Mouse (Mus musculus) testis, adult 2 months (tissue): ENCODE data around the gene Grifin. TPM values are rescaled to one million over a fixed set of nuclear protein-coding genes. Genes with fewer than 3 reads are reported as not detected.
A peak's percentile ranks its signal among the peaks of the same experiment; 100 is the strongest.

ENCODE experiments used
- H3K27ac ChIP-seq: fragments of 200-500 bp; 2 replicates; pipeline ENCODE4 v1.5.1; 2012; ENCODE audit warnings: low read depth, low read length; ENCODE audit not compliant: control insufficient read depth, insufficient read depth
- H3K27me3 ChIP-seq: fragments of 200-500 bp; 2 replicates; pipeline ENCODE4 v1.6.1; 2012; ENCODE audit warnings: mild to moderate bottlenecking, low read length, moderate library complexity; ENCODE audit not compliant: control insufficient read depth, insufficient read depth
- H3K36me3 ChIP-seq: fragments of 200-500 bp; 2 replicates; pipeline ENCODE4 v1.6.1; 2012; ENCODE audit warnings: mild to moderate bottlenecking, low read length; ENCODE audit not compliant: control insufficient read depth, insufficient read depth
- H3K4me1 ChIP-seq: fragments of 200-500 bp; 2 replicates; pipeline ENCODE4 v1.6.1; 2012; ENCODE audit warnings: low read length; ENCODE audit not compliant: control insufficient read depth, insufficient read depth
- H3K4me3 ChIP-seq: fragments of 200-500 bp; 2 replicates; pipeline ENCODE4 v1.5.1; 2012; ENCODE audit warnings: low read depth, mild to moderate bottlenecking, low read length, moderate library complexity, mixed read lengths; ENCODE audit not compliant: control insufficient read depth
- CTCF ChIP-seq: fragments of 200-500 bp; IDR thresholded peaks from 2 replicates; pipeline ENCODE4 v1.5.1; 2012; ENCODE audit warnings: low read depth, mild to moderate bottlenecking, inconsistent platforms, low read length, moderate library complexity; ENCODE audit not compliant: control insufficient read depth, insufficient read depth, insufficient replicate concordance
- POLR2A ChIP-seq: fragments of 200-500 bp; IDR thresholded peaks from 2 replicates; pipeline ENCODE4 v1.6.1; 2012; ENCODE audit warnings: low read depth, mild to moderate bottlenecking, inconsistent platforms, low read length, moderate library complexity; ENCODE audit not compliant: control insufficient read depth
- polyA plus RNA-seq: library from polyadenylated mRNA; depleted of rRNA; stranded (reverse); fragments of >200 nt; gene quantifications from 2 replicates; pipeline ENCODE4 v1.2.3, GENCODE M21; 2012

The Grifin gene
- polyA plus RNA-seq, 1 experiment = not detected

- Histone ChIP-seq H3K27ac (no peak overlapping the region), H3K4me1 (no peaks in the 10 kb centered on the region), H3K36me3 (no peaks in the 10 kb centered on the region), H3K4me3 (no peak overlapping the region), H3K27me3 (no peaks in the 10 kb centered on the region)
- TF ChIP-seq CTCF (no peak), POLR2A (no peak)
Observed at GRCm38 (mm10) chr5:140549306-140550047, 15.4 kb downstream of the Grifin start.

- H3K4me3 ChIP-seq = no peak overlapping the region
Observed at GRCm38 (mm10) chr5:140546332-140546731, 18.5 kb downstream of the Grifin start.

GRCm38 (mm10) chr5:140545651-140546050, 19.2 kb downstream of the Grifin start:
- H3K4me3 ChIP-seq = no peak overlapping the region
- no peak for TF ChIP-seq CTCF
- TF ChIP-seq POLR2A = no peak
- H3K36me3 ChIP-seq = no peaks in the 10 kb centered on the region
- H3K27me3 ChIP-seq = no peaks in the 10 kb centered on the region
- no peak overlapping the region for H3K27ac ChIP-seq
- H3K4me1 ChIP-seq = peaks cover 6% of the 10 kb centered on the region; the same call in 1 of the 2 replicates

More at GRCm38 (mm10) chr5:140546332-140546731, 18.5 kb downstream of the Grifin start:
- H3K4me1 ChIP-seq = peaks cover 6% of the 10 kb centered on the region; the same call in 1 of the 2 replicates
- H3K27ac ChIP-seq = no peak overlapping the region
- TF ChIP-seq CTCF (peak; percentile 70; the same call in 1 of the 2 replicates), POLR2A (no peak)
- H3K36me3 ChIP-seq = no peaks in the 10 kb centered on the region
- no peaks in the 10 kb centered on the region for H3K27me3 ChIP-seq

DNA sequence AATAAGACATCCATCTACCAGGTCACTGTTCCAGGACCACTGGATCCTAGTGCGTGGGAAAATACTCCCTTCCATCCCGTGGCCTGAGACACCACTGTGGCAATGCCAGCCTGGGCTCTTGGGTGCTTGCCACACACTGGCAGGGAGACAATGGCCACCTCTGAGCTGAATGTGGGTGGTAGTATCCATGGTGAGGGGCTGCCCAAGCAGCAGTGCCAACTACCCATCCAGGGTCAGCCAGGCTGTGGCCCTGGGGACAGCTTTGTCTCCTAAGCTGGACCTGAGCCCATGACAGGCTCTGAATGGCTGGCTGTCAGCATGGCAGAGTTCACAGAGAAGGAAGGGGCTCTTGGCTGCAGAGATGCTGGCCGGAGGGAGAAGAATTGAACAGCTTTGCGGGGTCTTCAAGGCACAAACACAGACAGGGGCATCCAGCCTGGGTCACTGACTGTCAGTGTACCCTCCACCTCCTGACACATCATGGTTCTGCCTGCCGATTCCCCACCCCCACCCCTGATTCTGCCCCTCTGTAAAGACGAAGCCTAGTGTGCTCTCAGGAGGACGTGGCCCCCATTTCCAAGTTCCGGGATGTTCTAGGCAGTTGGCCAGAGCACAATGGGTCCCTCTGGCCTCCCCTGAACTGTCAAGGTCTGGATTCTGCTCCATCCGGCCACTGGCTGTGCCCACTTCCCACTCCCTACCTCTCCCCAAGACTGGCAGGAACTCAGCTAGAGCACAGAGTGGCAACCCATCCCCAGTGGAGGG, 21.9 kb downstream of the Grifin start:
- peaks cover 6% of the 10 kb centered on the region; the same call in 1 of the 2 replicates for H3K4me1 ChIP-seq
- no peak overlapping the region for H3K27ac ChIP-seq
- no peaks in the 10 kb centered on the region for H3K27me3 ChIP-seq
- TF ChIP-seq CTCF = no peak
- no peak for TF ChIP-seq POLR2A
- H3K4me3 ChIP-seq = no peak overlapping the region
- H3K36me3 ChIP-seq = no peaks in the 10 kb centered on the region

GRCm38 (mm10) chr5:140540106-140540505, 24.8 kb downstream of the Grifin start:
- H3K27ac ChIP-seq = no peak overlapping the region
- no peaks in the 10 kb centered on the region for H3K27me3 ChIP-seq
- no peak overlapping the region for H3K4me3 ChIP-seq
- TF ChIP-seq POLR2A (no peak), CTCF (peak; percentile 92)
- H3K36me3 ChIP-seq = no peaks in the 10 kb centered on the region
- H3K4me1 ChIP-seq = peaks cover 6% of the 10 kb centered on the region; the same call in 1 of the 2 replicates

DNA sequence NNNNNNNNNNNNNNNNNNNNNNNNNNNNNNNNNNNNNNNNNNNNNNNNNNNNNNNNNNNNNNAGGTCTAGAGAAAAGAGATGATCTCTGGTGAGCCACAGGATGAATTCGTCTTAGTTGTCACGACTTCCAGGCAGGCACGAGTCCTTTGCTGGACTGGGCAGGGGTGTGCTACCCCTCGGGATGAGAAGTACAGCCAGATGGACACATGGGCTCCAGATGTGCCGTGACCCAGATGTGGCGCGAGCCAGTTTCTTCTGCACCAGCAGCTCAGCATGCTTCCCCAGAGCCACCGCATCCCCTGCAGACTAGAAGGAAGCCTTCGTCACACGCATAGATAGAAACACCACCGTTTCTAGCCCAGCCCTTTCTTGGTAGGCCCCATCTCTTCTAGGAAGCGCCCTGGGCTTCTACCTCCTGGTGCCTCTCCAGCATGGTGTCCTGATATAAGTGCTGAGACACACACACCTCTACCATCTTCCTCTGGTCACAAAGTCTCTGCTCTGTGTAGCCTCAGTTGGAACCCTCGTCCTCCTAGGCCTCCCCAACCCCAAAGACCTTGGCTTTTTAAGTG, 26.7 kb downstream of the Grifin start:
- H3K27me3 ChIP-seq = no peaks in the 10 kb centered on the region
- no peak for TF ChIP-seq CTCF
- H3K4me1 ChIP-seq = peaks cover 4% of the 10 kb centered on the region; the same call in 1 of the 2 replicates
- H3K27ac ChIP-seq = no peak overlapping the region
- no peak overlapping the region for H3K4me3 ChIP-seq
- H3K36me3 ChIP-seq = no peaks in the 10 kb centered on the region

GRCm38 (mm10) chr5:140526754-140527153, 38.1 kb downstream of the Grifin start:
- TF ChIP-seq CTCF = no peak
- TF ChIP-seq POLR2A = no peak
- Histone ChIP-seq H3K27ac (no peak overlapping the region), H3K27me3 (no peaks in the 10 kb centered on the region), H3K4me3 (no peak overlapping the region), H3K36me3 (no peaks in the 10 kb centered on the region), H3K4me1 (no peaks in the 10 kb centered on the region)
